Mouse (Mus musculus) kidney, embryonic 16.5 days (tissue): Measurements from ENCODE around the gene Cp. TPM values are rescaled to one million over a fixed set of nuclear protein-coding genes. Genes with fewer than 3 reads are reported as not detected.

Experiments
- ATAC-seq: fragments of 200-750 bp; cut with Nextera tagmentation; 2 replicates; pipeline ENCODE4 v1.8.0; 2017; ENCODE audit warnings: moderate TSS enrichment; ENCODE audit not compliant: low FRiP score, low TSS enrichment
- H3K27ac ChIP-seq: fragments of 300-500 bp; sonication (generic); 2 replicates; pipeline ENCODE4 v1.5.1; 2014; ENCODE audit warnings: low read length
- H3K27me3 ChIP-seq: fragments of 300-500 bp; sonication (generic); 2 replicates; pipeline ENCODE4 v1.6.1; 2014; ENCODE audit warnings: low read length, control low read depth, mixed read lengths; ENCODE audit not compliant: insufficient read depth
- H3K36me3 ChIP-seq: fragments of 300-500 bp; sonication (generic); 2 replicates; pipeline ENCODE4 v1.6.1; 2014; ENCODE audit warnings: low read length, control low read depth, mixed read lengths; ENCODE audit not compliant: insufficient read depth
- H3K4me1 ChIP-seq: fragments of 300-500 bp; sonication (generic); 2 replicates; pipeline ENCODE4 v1.6.1; 2014; ENCODE audit warnings: low read length, control low read depth, mixed read lengths; ENCODE audit not compliant: insufficient read depth
- H3K4me2 ChIP-seq: fragments of 300-500 bp; sonication (generic); replicated peaks from 2 replicates; pipeline ENCODE4 v1.6.1; 2014; ENCODE audit warnings: low read depth, low read length
- H3K4me3 ChIP-seq: fragments of 300-500 bp; sonication (generic); 2 replicates; pipeline ENCODE4 v1.5.1; 2014; ENCODE audit warnings: mild to moderate bottlenecking, low read length
- H3K9ac ChIP-seq: fragments of 300-500 bp; sonication (generic); replicated peaks from 2 replicates; pipeline ENCODE4 v1.6.1; 2014; ENCODE audit warnings: low read length
- H3K9me3 ChIP-seq: fragments of 300-500 bp; sonication (generic); 2 replicates; pipeline ENCODE4 v1.6.1; 2016; ENCODE audit warnings: low read length, control low read depth
- WGBS: fragments of 180-500 bp; shearing (Covaris S2); extraction: QIAGEN DNeasy Blood & Tissue Kit; methylation state at CpG from one replicate; pipeline ENCODE4 v1.1.7; 2014; 5-methylcytosine and 5-hydroxymethylcytosine counted together
- polyA plus RNA-seq: library from polyadenylated mRNA; unstranded; fragments of >200 nt; fragmentation: Nextera tagmentation; extraction: Ambion mirVana; gene quantifications from 2 replicates; pipeline ENCODE4 v1.2.1, GENCODE M21; 2015

Cp gene
- polyA plus RNA-seq, 1 experiment from 2014 or later = 1.1 TPM

GRCm38 (mm10) chr3:20023832-20024231 lies 67.0 kb downstream of the Cp start:
- Histone ChIP-seq H3K27me3 (no peaks in the 10 kb centered on the region), H3K4me3 (no peak overlapping the region), H3K4me1 (no peaks in the 10 kb centered on the region), H3K4me2 (no peak overlapping the region), H3K36me3 (peaks cover 37% of the 10 kb centered on the region), H3K9ac (no peak overlapping the region), H3K9me3 (no peaks in the 10 kb centered on the region), H3K27ac (no peak overlapping the region)
- 86% methylated on average over 1 of the region's 1 CpGs for WGBS
- ATAC-seq = no peak

- no peaks in the 10 kb centered on the region for H3K9me3 ChIP-seq
- ATAC-seq = no peak
- no peak overlapping the region for H3K4me2 ChIP-seq
- H3K4me1 ChIP-seq = no peaks in the 10 kb centered on the region
- H3K36me3 ChIP-seq = peaks cover 37% of the 10 kb centered on the region
- no peaks in the 10 kb centered on the region for H3K27me3 ChIP-seq
- no peak overlapping the region for H3K9ac ChIP-seq
- H3K27ac ChIP-seq = no peak overlapping the region
- no peak overlapping the region for H3K4me3 ChIP-seq
These were observed 69.6 kb downstream of the Cp start for GRCm38 (mm10) chr3:20026481-20026880.

- 95% methylated on average over 8 of the region's 8 CpGs for WGBS
- Histone ChIP-seq H3K27ac (no peak overlapping the region), H3K27me3 (no peaks in the 10 kb centered on the region), H3K4me1 (no peaks in the 10 kb centered on the region), H3K36me3 (peaks cover 36% of the 10 kb centered on the region), H3K9me3 (no peaks in the 10 kb centered on the region), H3K9ac (no peak overlapping the region), H3K4me2 (no peak overlapping the region), H3K4me3 (no peak overlapping the region)
- ATAC-seq = no peak
These were observed 70.3 kb downstream of the Cp start for GRCm38 (mm10) chr3:20026996-20027689.

GRCm38 (mm10) chr3:20027788-20028187 lies 70.9 kb downstream of the Cp start:
- Histone ChIP-seq H3K27ac (no peak overlapping the region), H3K4me2 (no peak overlapping the region), H3K9me3 (no peaks in the 10 kb centered on the region), H3K4me3 (no peak overlapping the region), H3K4me1 (no peaks in the 10 kb centered on the region), H3K9ac (no peak overlapping the region), H3K36me3 (peaks cover 29% of the 10 kb centered on the region), H3K27me3 (no peaks in the 10 kb centered on the region)
- 90% methylated on average over 5 of the region's 5 CpGs for WGBS
- no peak for ATAC-seq

GRCm38 (mm10) chr3:20028640-20029039 lies 71.8 kb downstream of the Cp start:
- Histone ChIP-seq H3K4me3 (no peak overlapping the region), H3K9ac (no peak overlapping the region), H3K27ac (no peak overlapping the region), H3K4me1 (0 out of 2 replicates have a peak, but pooled peaks cover 1% of the 10 kb centered on the region), H3K9me3 (no peaks in the 10 kb centered on the region), H3K4me2 (no peak overlapping the region), H3K36me3 (peaks cover 24% of the 10 kb centered on the region), H3K27me3 (no peaks in the 10 kb centered on the region)
- WGBS = 93% methylated on average over 3 of the region's 3 CpGs
- ATAC-seq = no peak

GRCm38 (mm10) chr3:20030807-20031206 lies 74.0 kb downstream of the Cp start:
- 92% methylated on average over 6 of the region's 6 CpGs for WGBS
- ATAC-seq = no peak
- no peaks in the 10 kb centered on the region for H3K27me3 ChIP-seq

GRCm38 (mm10) chr3:20033761-20034718 lies 77.2 kb downstream of the Cp start:
- H3K36me3 ChIP-seq = no peaks in the 10 kb centered on the region
- H3K4me3 ChIP-seq = peak overlapping the region; percentile 91
- no peaks in the 10 kb centered on the region for H3K9me3 ChIP-seq
- peak overlapping the region; percentile 86 for H3K4me2 ChIP-seq
- ATAC-seq = no peak
- H3K27ac ChIP-seq = peak overlapping the region; percentile 86
- 6% methylated on average over 10 of the region's 10 CpGs for WGBS
- no peaks in the 10 kb centered on the region for H3K27me3 ChIP-seq
- H3K4me1 ChIP-seq = peaks cover 10% of the 10 kb centered on the region
- peak overlapping the region; percentile 69 for H3K9ac ChIP-seq

More at GRCm38 (mm10) chr3:20030807-20031206, 74.0 kb downstream of the Cp start:
- no peaks in the 10 kb centered on the region for H3K9me3 ChIP-seq
- H3K36me3 ChIP-seq = peaks cover 5% of the 10 kb centered on the region
- peaks cover 10% of the 10 kb centered on the region for H3K4me1 ChIP-seq
- no peak overlapping the region for H3K9ac ChIP-seq
- H3K4me3 ChIP-seq = no peak overlapping the region
- H3K27ac ChIP-seq = no peak overlapping the region
- H3K4me2 ChIP-seq = no peak overlapping the region

GRCm38 (mm10) chr3:20034719-20035404 lies 78.0 kb downstream of the Cp start, which contains the start of gene Hps3:
Gene Hps3 (minus strand): TSS chr3:20035315.
- H3K27ac ChIP-seq = peak within 1 kb of the TSS; percentile 86
- peak; percentile 99 for ATAC-seq
- WGBS = under 1% methylated on average over 47 of the region's 47 CpGs

GRCm38 (mm10) chr3:20036069-20036468 lies 79.2 kb downstream of the Cp start:
- Histone ChIP-seq H3K27ac (no peak overlapping the region), H3K27me3 (no peaks in the 10 kb centered on the region), H3K9me3 (no peaks in the 10 kb centered on the region), H3K9ac (no peak overlapping the region), H3K4me2 (no peak overlapping the region), H3K36me3 (no peaks in the 10 kb centered on the region), H3K4me1 (peaks cover 10% of the 10 kb centered on the region), H3K4me3 (no peak overlapping the region)
- no peak for ATAC-seq
- WGBS = 80% methylated on average over 4 of the region's 4 CpGs

More at GRCm38 (mm10) chr3:20034719-20035404, 78.0 kb downstream of the Cp start, which contains the start of gene Hps3:
- Histone ChIP-seq H3K9ac (peak within 1 kb of the TSS; percentile 69), H3K9me3 (no peaks in the 10 kb centered on the region), H3K4me3 (peak within 1 kb of the TSS; percentile 91), H3K27me3 (no peaks in the 10 kb centered on the region), H3K4me2 (peak within 1 kb of the TSS; percentile 86), H3K36me3 (no peaks in the 10 kb centered on the region), H3K4me1 (peaks cover 10% of the 10 kb centered on the region)
